Mouse (Mus musculus) heart, embryonic 15.5 days (tissue): Measurements from ENCODE around the gene Zp2. TPM values are rescaled to one million over a fixed set of nuclear protein-coding genes. Genes with fewer than 3 reads are reported as not detected.

ENCODE experiments used
- ATAC-seq: fragments of 200-750 bp; cut with Nextera tagmentation; replicated peaks from 2 replicates; pipeline ENCODE4 v1.8.0; 2017; ENCODE audit warnings: low read depth, moderate TSS enrichment; ENCODE audit not compliant: insufficient number of reproducible peaks, insufficient read depth, low FRiP score
- H3K27ac ChIP-seq: fragments of 300-500 bp; sonication (generic); 2 replicates; pipeline ENCODE4 v1.5.1; 2015; ENCODE audit warnings: mild to moderate bottlenecking, inconsistent platforms
- H3K27me3 ChIP-seq: fragments of 300-500 bp; sonication (generic); 2 replicates; pipeline ENCODE4 v1.6.1; 2015; ENCODE audit warnings: inconsistent platforms
- H3K36me3 ChIP-seq: fragments of 300-500 bp; sonication (generic); 2 replicates; pipeline ENCODE4 v1.6.1; 2015; ENCODE audit warnings: mild to moderate bottlenecking, inconsistent platforms
- H3K4me1 ChIP-seq: fragments of 300-500 bp; sonication (generic); replicated peaks from 2 replicates; pipeline ENCODE4 v1.6.1; 2015; ENCODE audit warnings: inconsistent platforms
- H3K4me2 ChIP-seq: fragments of 300-500 bp; sonication (generic); 2 replicates; pipeline ENCODE4 v1.6.1; 2015; ENCODE audit warnings: inconsistent platforms, mild to moderate bottlenecking, moderate library complexity
- H3K4me3 ChIP-seq: fragments of 300-500 bp; sonication (generic); 2 replicates; pipeline ENCODE4 v1.5.1; 2015; ENCODE audit warnings: mild to moderate bottlenecking, inconsistent platforms
- H3K9ac ChIP-seq: fragments of 300-500 bp; sonication (generic); 2 replicates; pipeline ENCODE4 v1.6.1; 2015; ENCODE audit warnings: mild to moderate bottlenecking, inconsistent platforms
- H3K9me3 ChIP-seq: fragments of 300-500 bp; sonication (generic); replicated peaks from 2 replicates; pipeline ENCODE4 v1.6.1; 2016; ENCODE audit warnings: inconsistent platforms
- WGBS: fragments of 180-500 bp; shearing (Covaris S2); methylation state at CpG from one replicate; pipeline ENCODE4 v1.1.7; 2015; ENCODE audit warnings: mixed read lengths; 5-methylcytosine and 5-hydroxymethylcytosine counted together
- polyA plus RNA-seq: library from polyadenylated mRNA; unstranded; fragments of >200 nt; fragmentation: Nextera tagmentation; extraction: Ambion mirVana; gene quantifications from 2 replicates; pipeline ENCODE4 v1.2.1, GENCODE M21; 2015

Zp2 gene
- polyA plus RNA-seq, 1 experiment from 2014 or later, result 0.14 TPM

- Histone ChIP-seq H3K4me1 (peaks cover 6% of the 10 kb centered on the region; the same call in 1 of the 2 replicates), H3K36me3 (no peaks in the 10 kb centered on the region), H3K4me2 (no peak overlapping the region), H3K27me3 (no peaks in the 10 kb centered on the region), H3K27ac (no peak overlapping the region), H3K9ac (no peak overlapping the region), H3K9me3 (no peaks in the 10 kb centered on the region), H3K4me3 (no peak overlapping the region)
- ATAC-seq, result no peak
- 45% methylated on average over 4 of the region's 4 CpGs for WGBS
Observed at GRCm38 (mm10) chr7:120127686-120128059, 17.4 kb downstream of the Zp2 start.

- 31% methylated on average over 5 of the region's 5 CpGs for WGBS
Observed at GRCm38 (mm10) chr7:120126976-120127685, 18.0 kb downstream of the Zp2 start.

GRCm38 (mm10) chr7:120124844-120125243 lies 20.2 kb downstream of the Zp2 start:
- Histone ChIP-seq H3K4me3 (no peak overlapping the region), H3K4me2 (no peak overlapping the region), H3K27ac (no peak overlapping the region), H3K36me3 (peaks cover 11% of the 10 kb centered on the region), H3K9me3 (no peaks in the 10 kb centered on the region), H3K27me3 (no peaks in the 10 kb centered on the region), H3K9ac (no peak overlapping the region), H3K4me1 (peaks cover 6% of the 10 kb centered on the region; the same call in 1 of the 2 replicates)
- 0% methylated on average over 3 of the region's 3 CpGs for WGBS
- peak; percentile 51; the same call in 1 of the 2 replicates for ATAC-seq

More at GRCm38 (mm10) chr7:120126976-120127685, 18.0 kb downstream of the Zp2 start:
- Histone ChIP-seq H3K9me3 (no peaks in the 10 kb centered on the region), H3K27ac (no peak overlapping the region), H3K9ac (no peak overlapping the region), H3K36me3 (no peaks in the 10 kb centered on the region), H3K4me3 (no peak overlapping the region), H3K27me3 (no peaks in the 10 kb centered on the region), H3K4me2 (no peak overlapping the region), H3K4me1 (peaks cover 6% of the 10 kb centered on the region; the same call in 1 of the 2 replicates)
- ATAC-seq, result peak; percentile 58

GRCm38 (mm10) chr7:120123776-120124175 lies 21.3 kb downstream of the Zp2 start:
- Histone ChIP-seq H3K27me3 (no peaks in the 10 kb centered on the region), H3K4me3 (no peak overlapping the region), H3K4me1 (peaks cover 6% of the 10 kb centered on the region; the same call in 1 of the 2 replicates), H3K36me3 (peaks cover 13% of the 10 kb centered on the region), H3K4me2 (no peak overlapping the region), H3K9me3 (no peaks in the 10 kb centered on the region), H3K9ac (no peak overlapping the region), H3K27ac (no peak overlapping the region)
- 75% methylated on average over 4 of the region's 4 CpGs for WGBS
- ATAC-seq, result no peak

- no peaks in the 10 kb centered on the region for H3K27me3 ChIP-seq
- H3K36me3 ChIP-seq, result peaks cover 13% of the 10 kb centered on the region
- H3K4me2 ChIP-seq, result no peak overlapping the region
- no peak overlapping the region for H3K4me3 ChIP-seq
- no peak overlapping the region for H3K27ac ChIP-seq
- no peak overlapping the region for H3K9ac ChIP-seq
- no peak for ATAC-seq
- H3K9me3 ChIP-seq, result no peaks in the 10 kb centered on the region
- H3K4me1 ChIP-seq, result no peaks in the 10 kb centered on the region
- WGBS, result 50% methylated on average over 6 of the region's 6 CpGs
Observed at GRCm38 (mm10) chr7:120117529-120117928, 27.6 kb downstream of the Zp2 start.

GRCm38 (mm10) chr7:120116976-120117375 lies 28.1 kb downstream of the Zp2 start:
- no peak overlapping the region for H3K4me3 ChIP-seq
- no peak for ATAC-seq
- H3K27me3 ChIP-seq, result no peaks in the 10 kb centered on the region
- 82% methylated on average over 5 of the region's 5 CpGs for WGBS
- H3K4me2 ChIP-seq, result no peak overlapping the region
- H3K36me3 ChIP-seq, result peaks cover 13% of the 10 kb centered on the region
- no peaks in the 10 kb centered on the region for H3K9me3 ChIP-seq
- H3K27ac ChIP-seq, result no peak overlapping the region
- no peaks in the 10 kb centered on the region for H3K4me1 ChIP-seq
- no peak overlapping the region for H3K9ac ChIP-seq

- H3K9me3 ChIP-seq, result no peaks in the 10 kb centered on the region
- peaks cover 12% of the 10 kb centered on the region; the same call in 1 of the 2 replicates for H3K4me1 ChIP-seq
- no peak for ATAC-seq
- H3K4me3 ChIP-seq, result no peak overlapping the region
- H3K27me3 ChIP-seq, result no peaks in the 10 kb centered on the region
- 0 out of 2 replicates have a peak overlapping the region, but pooled peaks have one; percentile 12 for H3K27ac ChIP-seq
- 51% methylated on average over 5 of the region's 5 CpGs for WGBS
- H3K36me3 ChIP-seq, result no peaks in the 10 kb centered on the region
- no peak overlapping the region for H3K4me2 ChIP-seq
- no peak overlapping the region for H3K9ac ChIP-seq
Observed at GRCm38 (mm10) chr7:120109676-120110075, 35.4 kb downstream of the Zp2 start.

- Histone ChIP-seq H3K9ac (no peak overlapping the region), H3K4me3 (no peak overlapping the region), H3K27me3 (no peaks in the 10 kb centered on the region), H3K4me1 (peaks cover 24% of the 10 kb centered on the region), H3K4me2 (no peak overlapping the region), H3K27ac (peak overlapping the region; percentile 10; the same call in 1 of the 2 replicates), H3K36me3 (no peaks in the 10 kb centered on the region), H3K9me3 (no peaks in the 10 kb centered on the region)
- ATAC-seq, result no peak
- 16% methylated on average over 2 of the region's 2 CpGs for WGBS
Observed at GRCm38 (mm10) chr7:120106356-120106755, 38.7 kb downstream of the Zp2 start.

- ATAC-seq, result no peak
- H3K9me3 ChIP-seq, result no peaks in the 10 kb centered on the region
- peaks cover 24% of the 10 kb centered on the region for H3K4me1 ChIP-seq
- H3K4me2 ChIP-seq, result no peak overlapping the region
- no peak overlapping the region for H3K9ac ChIP-seq
- 50% methylated on average over 3 of the region's 3 CpGs for WGBS
- H3K27ac ChIP-seq, result no peak overlapping the region
- H3K4me3 ChIP-seq, result no peak overlapping the region
- H3K27me3 ChIP-seq, result no peaks in the 10 kb centered on the region
- H3K36me3 ChIP-seq, result no peaks in the 10 kb centered on the region
Observed at GRCm38 (mm10) chr7:120104975-120105374, 40.1 kb downstream of the Zp2 start.

- Histone ChIP-seq H3K4me2 (peak overlapping the region; percentile 94), H3K27ac (peak overlapping the region; percentile 77), H3K4me1 (peaks cover 18% of the 10 kb centered on the region), H3K9me3 (no peaks in the 10 kb centered on the region), H3K36me3 (no peaks in the 10 kb centered on the region), H3K27me3 (no peaks in the 10 kb centered on the region), H3K9ac (peak overlapping the region; percentile 79), H3K4me3 (peak overlapping the region; percentile 83)
- 0 out of 2 replicates have a peak, but pooled peaks have one; percentile 32 for ATAC-seq
- WGBS, result 4% methylated on average over 25 of the region's 25 CpGs
Observed at GRCm38 (mm10) chr7:120103019-120103567, 42.0 kb downstream of the Zp2 start.

- H3K9ac ChIP-seq, result peak within 1 kb of the TSS; percentile 79
- H3K9me3 ChIP-seq, result no peaks in the 10 kb centered on the region
- H3K27ac ChIP-seq, result peak within 1 kb of the TSS; percentile 77
- H3K4me1 ChIP-seq, result peaks cover 18% of the 10 kb centered on the region
- H3K27me3 ChIP-seq, result no peaks in the 10 kb centered on the region
- peak; percentile 91 for ATAC-seq
- no peaks in the 10 kb centered on the region for H3K36me3 ChIP-seq
- peak within 1 kb of the TSS; percentile 83 for H3K4me3 ChIP-seq
- H3K4me2 ChIP-seq, result peak within 1 kb of the TSS; percentile 94
- under 1% methylated on average over 41 of the region's 42 CpGs for WGBS
Observed at GRCm38 (mm10) chr7:120102164-120102972, 42.7 kb downstream of the Zp2 start, which contains the start of gene Tmem159. Gene Tmem159 (plus strand): TSS chr7:120102353.
